Mouse (Mus musculus) heart, embryonic 10.5 days (tissue): ENCODE measurements around the gene Grin2b. TPM values are rescaled to one million over a fixed set of nuclear protein-coding genes. Genes with fewer than 3 reads are reported as not detected.

Experiments
- DNase-seq: peaks from one replicate; pipeline ENCODE4 v3.0.0-alpha.2; 2017; ENCODE audit warnings: low spot score
- H3K27ac ChIP-seq: fragments of 300-500 bp; sonication (generic); 2 replicates; pipeline ENCODE4 v1.5.1; 2016; ENCODE audit warnings: mild to moderate bottlenecking
- H3K27me3 ChIP-seq: fragments of 300-500 bp; sonication (generic); 2 replicates; pipeline ENCODE4 v1.6.1; 2016; ENCODE audit warnings: mild to moderate bottlenecking; ENCODE audit not compliant: poor library complexity, insufficient read depth, severe bottlenecking
- H3K36me3 ChIP-seq: fragments of 300-500 bp; sonication (generic); 2 replicates; pipeline ENCODE4 v1.6.1; 2016; ENCODE audit warnings: mild to moderate bottlenecking, moderate library complexity
- H3K4me1 ChIP-seq: fragments of 300-500 bp; sonication (generic); 2 replicates; pipeline ENCODE4 v1.6.1; 2016; ENCODE audit warnings: mild to moderate bottlenecking
- H3K4me3 ChIP-seq: fragments of 300-500 bp; sonication (generic); 2 replicates; pipeline ENCODE4 v1.5.1; 2016; ENCODE audit warnings: mild to moderate bottlenecking, moderate library complexity
- H3K9me3 ChIP-seq: fragments of 300-500 bp; sonication (generic); 2 replicates; pipeline ENCODE4 v1.6.1; 2016; ENCODE audit warnings: mild to moderate bottlenecking, moderate library complexity
- WGBS: fragments of 180-500 bp; shearing (Covaris S2); methylation state at CpG from one replicate; pipeline ENCODE4 v1.1.7; 2016; 5-methylcytosine and 5-hydroxymethylcytosine counted together
- polyA plus RNA-seq: library from polyadenylated mRNA; unstranded; fragments of >200 nt; fragmentation: Nextera tagmentation; extraction: Ambion mirVana; gene quantifications from 2 replicates; pipeline ENCODE4 v1.2.1, GENCODE M21; 2016

The Grin2b gene
- polyA plus RNA-seq, 1 experiment from 2014 or later, result 0.15 TPM

DNA sequence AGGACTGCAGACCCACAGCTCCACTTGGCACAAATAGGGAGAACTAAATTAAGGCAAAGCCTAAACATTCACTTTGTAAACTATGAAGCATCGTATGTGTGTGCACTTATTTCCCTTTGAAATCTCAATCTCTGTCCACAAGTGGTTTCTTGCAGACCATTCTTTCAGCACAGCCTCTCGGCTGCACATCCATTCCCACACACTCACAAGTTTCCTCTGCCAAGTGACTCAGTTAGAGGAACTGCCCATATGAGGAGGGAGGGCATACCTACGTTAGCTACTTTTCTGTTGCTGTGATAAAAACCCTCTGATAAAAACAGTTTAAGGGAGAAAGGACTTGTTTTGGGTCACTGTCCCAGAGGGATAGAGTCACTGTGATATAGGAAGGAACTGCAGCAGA is 152.9 kb downstream of the Grin2b start:
- H3K27ac ChIP-seq, result no peak overlapping the region
- DNase-seq, result no peak
- H3K36me3 ChIP-seq, result no peaks in the 10 kb centered on the region
- H3K9me3 ChIP-seq, result no peaks in the 10 kb centered on the region
- 67% methylated on average over 3 of the region's 3 CpGs for WGBS
- no peak overlapping the region for H3K4me3 ChIP-seq
- H3K27me3 ChIP-seq, result no peaks in the 10 kb centered on the region
- H3K4me1 ChIP-seq, result no peaks in the 10 kb centered on the region

DNA sequence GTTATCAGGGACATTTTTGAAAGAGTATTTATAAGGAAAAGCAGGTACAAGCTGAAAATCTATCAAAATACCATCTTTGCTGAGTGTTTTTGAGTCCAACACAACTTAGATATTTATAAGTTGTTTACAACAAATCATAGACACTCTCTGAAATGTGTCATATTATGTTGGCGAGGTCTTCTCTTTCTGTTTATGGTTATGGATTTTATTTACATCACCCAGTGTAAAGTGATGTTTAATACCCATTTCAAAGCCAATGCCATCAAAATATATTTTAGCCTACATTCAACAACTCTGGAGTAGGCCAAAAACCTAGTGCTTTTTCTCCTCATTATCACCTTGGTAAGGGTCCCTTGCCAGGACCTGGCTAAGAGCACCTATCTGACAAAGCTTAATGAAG is 154.3 kb downstream of the Grin2b start:
- no peak overlapping the region for H3K4me3 ChIP-seq
- no peaks in the 10 kb centered on the region for H3K27me3 ChIP-seq
- WGBS, result 87% methylated on average over 1 of the region's 1 CpGs
- no peak for DNase-seq
- no peaks in the 10 kb centered on the region for H3K9me3 ChIP-seq
- H3K4me1 ChIP-seq, result no peaks in the 10 kb centered on the region
- no peak overlapping the region for H3K27ac ChIP-seq
- no peaks in the 10 kb centered on the region for H3K36me3 ChIP-seq

- Histone ChIP-seq H3K27me3 (no peaks in the 10 kb centered on the region), H3K9me3 (no peaks in the 10 kb centered on the region), H3K36me3 (no peaks in the 10 kb centered on the region), H3K27ac (no peak overlapping the region), H3K4me1 (no peaks in the 10 kb centered on the region), H3K4me3 (no peak overlapping the region)
- WGBS, result 87% methylated on average over 12 of the region's 12 CpGs
- no peak for DNase-seq
These were observed 159.5 kb downstream of the Grin2b start for GRCm38 (mm10) chr6:136013556-136014380.

DNA sequence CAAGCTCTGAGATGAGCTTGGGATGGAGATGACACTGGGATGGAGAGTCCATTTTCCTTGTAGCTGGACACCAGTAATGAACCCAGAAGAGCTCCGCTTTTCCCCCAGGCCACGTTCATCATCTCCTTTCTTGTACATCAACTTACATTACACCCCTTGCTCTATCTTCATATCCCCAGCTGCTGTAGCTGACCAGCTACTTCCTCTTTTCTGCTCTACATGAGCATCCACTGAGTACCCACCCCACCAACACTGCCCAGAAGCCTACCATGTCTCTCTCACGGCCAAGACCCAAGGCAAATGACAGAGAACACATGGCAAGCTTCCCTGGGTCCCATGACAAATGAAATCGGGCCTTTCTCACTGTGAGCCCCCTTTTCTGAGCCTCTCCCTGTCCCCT is 161.8 kb downstream of the Grin2b start:
- Histone ChIP-seq H3K36me3 (no peaks in the 10 kb centered on the region), H3K27ac (no peak overlapping the region), H3K4me1 (no peaks in the 10 kb centered on the region), H3K4me3 (no peak overlapping the region), H3K9me3 (no peaks in the 10 kb centered on the region), H3K27me3 (no peaks in the 10 kb centered on the region)
- 83% methylated on average over 4 of the region's 4 CpGs for WGBS
- no peak for DNase-seq

DNA sequence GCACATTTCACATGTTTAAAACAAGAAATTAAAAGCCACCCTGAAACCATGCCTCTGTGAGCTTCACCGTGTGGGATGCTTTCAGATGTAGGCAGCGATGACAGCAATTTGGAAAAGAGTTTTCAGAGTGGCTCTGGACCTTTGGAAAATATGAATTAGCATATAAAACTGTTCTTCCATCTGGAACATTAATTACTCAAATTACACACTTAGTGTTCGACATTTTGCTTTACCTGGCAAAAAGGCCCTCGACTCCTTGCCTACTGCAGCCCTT is 162.3 kb downstream of the Grin2b start:
- Histone ChIP-seq H3K4me1 (no peaks in the 10 kb centered on the region), H3K27ac (no peak overlapping the region), H3K36me3 (no peaks in the 10 kb centered on the region), H3K4me3 (no peak overlapping the region), H3K27me3 (no peaks in the 10 kb centered on the region), H3K9me3 (no peaks in the 10 kb centered on the region)
- 84% methylated on average over 4 of the region's 4 CpGs for WGBS
- no peak for DNase-seq

- DNase-seq, result no peak
- H3K27me3 ChIP-seq, result no peaks in the 10 kb centered on the region
- WGBS, result 74% methylated on average over 7 of the region's 7 CpGs
- H3K4me1 ChIP-seq, result no peaks in the 10 kb centered on the region
- H3K9me3 ChIP-seq, result no peaks in the 10 kb centered on the region
- H3K4me3 ChIP-seq, result no peak overlapping the region
- no peak overlapping the region for H3K27ac ChIP-seq
- no peaks in the 10 kb centered on the region for H3K36me3 ChIP-seq
These were observed 162.8 kb downstream of the Grin2b start for GRCm38 (mm10) chr6:136010290-136011037.

DNA sequence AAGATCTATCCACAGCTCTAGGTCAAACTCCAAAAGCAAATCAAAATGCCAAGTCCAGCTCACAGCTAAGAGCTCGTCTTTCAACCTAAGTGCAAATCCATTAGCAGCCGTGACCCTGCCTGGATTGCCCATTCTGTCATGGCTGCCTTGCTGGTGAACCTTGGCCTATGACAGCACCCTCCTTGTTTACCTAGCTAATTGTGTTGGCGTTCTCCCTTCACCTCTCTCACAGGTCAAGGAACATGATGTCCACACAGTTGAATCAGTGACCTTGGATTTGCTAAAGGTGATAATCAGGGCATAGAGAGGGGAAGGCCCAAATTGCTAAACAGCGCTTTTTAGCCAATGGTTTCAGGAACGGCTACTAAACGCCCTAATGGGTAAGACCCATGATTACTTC is 165.2 kb downstream of the Grin2b start:
- Histone ChIP-seq H3K36me3 (no peaks in the 10 kb centered on the region), H3K9me3 (no peaks in the 10 kb centered on the region), H3K27ac (no peak overlapping the region), H3K4me1 (no peaks in the 10 kb centered on the region), H3K27me3 (no peaks in the 10 kb centered on the region), H3K4me3 (no peak overlapping the region)
- 83% methylated on average over 6 of the region's 6 CpGs for WGBS
- DNase-seq, result no peak

- no peaks in the 10 kb centered on the region for H3K4me1 ChIP-seq
- H3K36me3 ChIP-seq, result no peaks in the 10 kb centered on the region
- no peaks in the 10 kb centered on the region for H3K27me3 ChIP-seq
- no peak for DNase-seq
- H3K4me3 ChIP-seq, result no peak overlapping the region
- H3K27ac ChIP-seq, result no peak overlapping the region
- H3K9me3 ChIP-seq, result no peaks in the 10 kb centered on the region; the same call in 1 of the 2 replicates
- WGBS, result 77% methylated on average over 7 of the region's 7 CpGs
These were observed 178.6 kb downstream of the Grin2b start for GRCm38 (mm10) chr6:135994691-135995090.

DNA sequence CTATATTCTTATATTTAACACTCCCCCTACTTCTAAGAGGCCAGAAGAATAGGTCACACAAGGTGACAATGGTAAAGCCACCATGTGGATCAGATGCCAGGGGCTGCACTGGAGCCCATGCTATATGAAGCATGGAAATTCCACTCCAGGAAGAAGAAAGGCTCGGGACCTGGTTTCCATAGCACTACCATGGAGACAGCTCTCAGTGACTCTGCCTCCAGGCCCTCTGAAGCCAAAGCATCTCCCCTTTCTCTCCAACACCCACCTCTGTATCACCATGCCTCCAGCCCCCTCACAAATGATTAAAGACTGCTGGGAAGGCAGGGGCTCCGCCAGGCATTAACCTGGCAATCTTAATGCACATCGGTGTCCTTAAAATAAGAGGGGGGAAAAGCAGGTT is 179.4 kb downstream of the Grin2b start:
- DNase-seq, result no peak
- WGBS, result 87% methylated on average over 3 of the region's 3 CpGs

DNA sequence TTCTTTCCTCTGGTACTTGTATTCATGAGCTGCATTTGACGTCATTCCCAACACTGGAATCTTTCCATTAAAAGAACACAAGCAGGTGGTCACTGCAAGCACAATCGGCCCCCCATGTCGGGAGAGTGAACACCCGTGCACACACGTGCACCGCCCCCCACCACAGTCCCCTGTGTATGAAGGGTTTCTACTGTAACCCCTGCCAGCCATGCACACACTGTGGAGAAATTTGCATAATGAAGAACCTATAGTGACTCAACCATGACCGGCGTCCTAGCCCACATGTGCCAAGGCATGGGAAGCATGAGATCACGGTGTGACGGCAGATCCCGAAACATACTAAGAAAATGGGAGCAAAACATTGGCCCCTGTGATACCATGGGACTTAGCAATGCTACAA is 179.9 kb downstream of the Grin2b start:
- Histone ChIP-seq H3K9me3 (no peaks in the 10 kb centered on the region; the same call in 1 of the 2 replicates), H3K4me1 (no peaks in the 10 kb centered on the region), H3K27ac (no peak overlapping the region), H3K36me3 (no peaks in the 10 kb centered on the region), H3K4me3 (no peak overlapping the region), H3K27me3 (no peaks in the 10 kb centered on the region)
- whole genome bisulfite sequencing, result 90% methylated on average over 11 of the region's 11 CpGs
- no peak for DNase-seq

More for the DNA sequence above, 179.4 kb downstream of the Grin2b start:
- no peaks in the 10 kb centered on the region for H3K4me1 ChIP-seq
- no peaks in the 10 kb centered on the region for H3K27me3 ChIP-seq
- no peaks in the 10 kb centered on the region; the same call in 1 of the 2 replicates for H3K9me3 ChIP-seq
- H3K36me3 ChIP-seq, result no peaks in the 10 kb centered on the region
- H3K27ac ChIP-seq, result no peak overlapping the region
- H3K4me3 ChIP-seq, result no peak overlapping the region

DNA sequence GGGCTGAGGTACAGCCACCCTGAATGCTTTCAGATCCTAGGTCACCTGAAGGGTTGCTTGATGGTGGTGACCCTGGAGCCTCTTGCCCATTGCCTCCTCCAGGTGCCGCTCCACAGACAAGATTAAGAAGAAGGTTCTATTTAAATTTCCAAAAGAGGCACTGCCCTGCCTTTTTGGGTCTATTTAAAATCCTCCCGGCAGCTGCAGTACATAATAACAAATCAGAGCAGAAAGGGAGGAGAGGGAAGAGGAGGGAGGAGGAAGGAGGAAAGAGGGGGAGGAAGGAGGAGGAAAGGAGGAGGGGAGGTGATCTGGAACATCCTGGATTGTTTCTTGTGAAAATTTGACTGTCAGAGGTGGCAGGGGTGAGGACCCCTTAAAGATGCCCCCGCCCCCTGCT is 197.2 kb downstream of the Grin2b start:
- WGBS, result 71% methylated on average over 3 of the region's 3 CpGs
- Histone ChIP-seq H3K4me1 (peaks cover 4% of the 10 kb centered on the region; the same call in 1 of the 2 replicates), H3K27me3 (no peaks in the 10 kb centered on the region), H3K9me3 (no peaks in the 10 kb centered on the region), H3K27ac (no peak overlapping the region), H3K36me3 (no peaks in the 10 kb centered on the region), H3K4me3 (no peak overlapping the region)
- no peak for DNase-seq

DNA sequence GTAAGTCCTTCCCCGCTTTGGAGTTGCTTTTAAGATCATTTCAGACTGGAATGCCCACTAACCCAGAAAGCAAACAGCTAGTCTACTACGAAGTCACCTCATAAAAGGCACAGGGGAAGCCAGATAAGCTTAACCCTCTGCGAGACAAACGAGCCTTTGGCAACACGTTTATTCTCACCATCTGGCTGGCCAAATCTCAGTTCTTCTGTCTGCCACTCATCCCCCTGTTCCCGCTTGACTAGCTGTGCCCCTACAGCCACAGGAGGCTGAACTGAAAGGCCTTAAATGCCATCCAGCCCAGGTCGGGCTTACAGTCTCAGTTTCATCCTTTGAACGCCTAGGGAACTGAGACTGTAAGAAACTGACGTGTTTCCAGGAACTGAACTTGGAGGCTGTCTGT is 200.8 kb downstream of the Grin2b start:
- WGBS, result 54% methylated on average over 9 of the region's 9 CpGs
- Histone ChIP-seq H3K4me3 (no peak overlapping the region), H3K9me3 (no peaks in the 10 kb centered on the region)

GRCm38 (mm10) chr6:135971481-135971880 is 201.8 kb downstream of the Grin2b start:
- H3K27me3 ChIP-seq, result no peaks in the 10 kb centered on the region
- H3K27ac ChIP-seq, result no peak overlapping the region
- WGBS, result 86% methylated on average over 4 of the region's 4 CpGs
- no peak overlapping the region for H3K4me3 ChIP-seq
- H3K4me1 ChIP-seq, result no peaks in the 10 kb centered on the region
- no peak for DNase-seq
- H3K36me3 ChIP-seq, result no peaks in the 10 kb centered on the region
- H3K9me3 ChIP-seq, result no peaks in the 10 kb centered on the region

More for the DNA sequence above, 200.8 kb downstream of the Grin2b start:
- Histone ChIP-seq H3K4me1 (no peaks in the 10 kb centered on the region), H3K27me3 (no peaks in the 10 kb centered on the region), H3K36me3 (no peaks in the 10 kb centered on the region), H3K27ac (no peak overlapping the region)
- DNase-seq, result no peak
